Mouse (Mus musculus): ENCODE results near the gene Wipf1.
"Not testable (repeated sequence)": the region's sequence is repeated elsewhere in the genome, so short reads cannot be mapped to it uniquely, and the experiment has no call there.

The Wipf1 gene

GRCm38 (mm10) chr2:73506337-73506736 lies 23.2 kb downstream of the Wipf1 start:
- DNase-seq, result not testable (repeated sequence)

- peak; percentile 38 for DNase-seq
Observed at GRCm38 (mm10) chr2:73502863-73503429, 26.6 kb downstream of the Wipf1 start.

GRCm38 (mm10) chr2:73500864-73501263 lies 28.7 kb downstream of the Wipf1 start:
- DNase-seq, result peak; percentile 22

- no peak for DNase-seq
Observed at GRCm38 (mm10) chr2:73498322-73498721, 31.2 kb downstream of the Wipf1 start.

GRCm38 (mm10) chr2:73497572-73497971 lies 32.0 kb downstream of the Wipf1 start:
- DNase-seq, result no peak

GRCm38 (mm10) chr2:73496944-73497343 lies 32.6 kb downstream of the Wipf1 start:
- no peak for DNase-seq

GRCm38 (mm10) chr2:73496329-73496685 lies 33.2 kb downstream of the Wipf1 start:
- peak; percentile 19 for DNase-seq

GRCm38 (mm10) chr2:73495617-73496328 lies 33.8 kb downstream of the Wipf1 start:
- peak; percentile 27 for DNase-seq

- DNase-seq, result no peak
Observed at GRCm38 (mm10) chr2:73493517-73493916, 36.0 kb downstream of the Wipf1 start.

GRCm38 (mm10) chr2:73491442-73492241 lies 37.9 kb downstream of the Wipf1 start:
- peak; percentile 44 for DNase-seq

GRCm38 (mm10) chr2:73490466-73490865 lies 39.1 kb downstream of the Wipf1 start:
- no peak for DNase-seq

GRCm38 (mm10) chr2:73486120-73486601 lies 43.4 kb downstream of the Wipf1 start:
- peak; percentile 15 for DNase-seq

GRCm38 (mm10) chr2:73485236-73486119 lies 44.1 kb downstream of the Wipf1 start:
- peak; percentile 10 for DNase-seq

- no peak for DNase-seq
Observed at GRCm38 (mm10) chr2:73484561-73485235, 44.8 kb downstream of the Wipf1 start.

- no peak for DNase-seq
Observed at GRCm38 (mm10) chr2:73478805-73479204, 50.7 kb downstream of the Wipf1 start.

- DNase-seq, result no peak
Observed at GRCm38 (mm10) chr2:73477501-73477900, 52.0 kb downstream of the Wipf1 start.

- DNase-seq, result no peak
Observed at GRCm38 (mm10) chr2:73475519-73475918, 54.0 kb downstream of the Wipf1 start.

- DNase-seq, result no peak
Observed at GRCm38 (mm10) chr2:73472130-73472529, 57.4 kb downstream of the Wipf1 start.

GRCm38 (mm10) chr2:73470146-73470630 lies 59.3 kb downstream of the Wipf1 start:
- DNase-seq, result no peak

GRCm38 (mm10) chr2:73469552-73469951 lies 60.0 kb downstream of the Wipf1 start:
- no peak for DNase-seq

- no peak for DNase-seq
Observed at GRCm38 (mm10) chr2:73468993-73469392, 60.5 kb downstream of the Wipf1 start.
